Mouse (Mus musculus): Measurements from ENCODE around the gene Actn4. TPM values are rescaled to one million over a fixed set of nuclear protein-coding genes. Genes with fewer than 3 reads are reported as not detected.
A peak's percentile ranks its signal among the peaks of the same experiment; 100 is the strongest.

Actn4 gene
- total RNA-seq, 2 experiments from 2014 or later, result 29.6 to 46.1 TPM

DNA sequence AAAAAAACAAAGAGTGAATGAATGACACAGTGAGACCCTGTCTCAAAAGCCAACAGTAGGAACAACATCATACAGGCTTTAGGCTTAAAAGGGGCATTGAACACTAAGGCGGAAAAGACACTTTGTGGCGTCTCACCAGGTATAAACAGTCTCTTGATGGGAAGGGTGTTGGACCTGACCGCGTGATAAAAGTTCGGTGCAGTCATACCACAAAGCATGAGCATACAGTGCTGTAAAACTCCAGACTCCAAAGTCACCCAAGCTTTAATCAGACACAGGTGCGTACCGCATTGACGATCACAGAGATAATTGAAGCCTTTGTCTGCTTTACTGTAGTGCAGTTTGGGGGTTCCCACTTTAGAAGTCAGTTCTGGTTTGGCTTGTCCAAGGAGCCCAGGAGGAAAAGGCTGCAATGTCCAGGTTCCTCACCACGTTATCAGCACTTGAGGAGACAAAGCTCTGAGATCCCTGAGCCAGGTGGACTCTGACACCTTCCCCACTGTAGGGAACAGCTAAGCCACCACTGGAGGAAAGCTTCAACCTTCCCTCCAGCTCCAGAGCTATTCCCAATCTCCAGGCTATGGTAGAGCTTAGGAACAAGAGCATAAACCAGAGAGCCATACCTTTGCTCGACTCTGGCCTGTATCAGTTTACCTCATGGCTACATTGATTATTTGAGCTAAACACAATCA lies 11.6 kb downstream of the Actn4 start:
- no peak for DNase-seq (ENCODE audit: low spot score)

DNA sequence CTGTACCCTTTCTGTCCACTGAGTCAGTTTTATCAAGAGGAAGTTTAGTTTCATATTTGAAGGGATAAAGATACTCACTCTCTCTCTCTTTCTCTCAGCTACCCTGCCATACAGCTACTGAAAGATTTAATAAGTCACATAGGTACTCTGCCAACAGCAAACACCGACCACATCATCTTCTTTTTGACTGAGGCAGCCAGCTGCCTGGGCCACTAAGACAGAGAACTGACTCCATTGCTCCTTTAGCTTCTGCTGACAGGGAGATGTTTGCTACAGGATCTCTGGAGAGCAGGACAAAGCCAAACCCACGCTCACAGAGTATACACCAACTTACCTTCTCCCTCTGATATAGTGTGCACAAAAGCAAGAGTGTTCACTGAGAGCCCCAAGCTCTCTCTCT lies 12.8 kb downstream of the Actn4 start:
- DNase-seq (ENCODE audit: low spot score), result no peak

DNA sequence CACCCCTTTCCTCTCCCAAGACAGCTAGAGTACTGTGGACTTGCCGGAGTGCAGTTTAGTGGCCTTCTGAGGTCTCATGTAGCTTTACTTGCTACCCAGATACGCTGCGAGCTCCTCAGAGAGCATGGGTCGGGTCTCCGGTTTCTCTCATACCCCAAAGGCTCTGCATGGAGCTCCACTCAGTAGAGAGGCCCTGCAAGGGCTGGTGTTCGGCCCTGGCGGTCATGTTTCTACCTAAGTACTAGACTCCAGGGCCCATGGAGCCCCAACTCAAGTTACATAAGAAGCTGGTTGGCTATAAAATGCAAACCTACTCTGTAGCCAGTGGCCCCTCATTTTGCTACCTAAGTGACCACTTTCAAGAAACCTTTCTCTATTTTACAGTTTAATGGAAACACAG lies 13.4 kb downstream of the Actn4 start:
- no peak for DNase-seq (ENCODE audit: low spot score)

DNA sequence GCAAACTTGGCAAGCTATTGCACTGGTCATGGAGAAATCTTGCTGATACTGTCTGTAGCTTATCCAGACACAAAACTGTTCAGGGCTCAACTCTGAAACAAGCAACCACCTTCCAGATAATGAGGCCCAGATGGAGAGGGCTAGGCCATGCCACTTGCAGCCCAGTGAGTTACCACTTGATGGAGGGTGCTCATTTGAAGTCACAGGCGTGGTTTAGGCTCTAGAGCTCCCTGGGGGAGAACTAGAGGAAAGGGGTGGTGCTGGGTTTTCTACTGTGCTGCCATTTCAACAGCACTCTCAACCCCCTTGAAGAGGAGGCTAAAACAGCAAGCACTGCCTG lies 15.9 kb downstream of the Actn4 start:
- no peak for DNase-seq (ENCODE audit: low spot score)

DNA sequence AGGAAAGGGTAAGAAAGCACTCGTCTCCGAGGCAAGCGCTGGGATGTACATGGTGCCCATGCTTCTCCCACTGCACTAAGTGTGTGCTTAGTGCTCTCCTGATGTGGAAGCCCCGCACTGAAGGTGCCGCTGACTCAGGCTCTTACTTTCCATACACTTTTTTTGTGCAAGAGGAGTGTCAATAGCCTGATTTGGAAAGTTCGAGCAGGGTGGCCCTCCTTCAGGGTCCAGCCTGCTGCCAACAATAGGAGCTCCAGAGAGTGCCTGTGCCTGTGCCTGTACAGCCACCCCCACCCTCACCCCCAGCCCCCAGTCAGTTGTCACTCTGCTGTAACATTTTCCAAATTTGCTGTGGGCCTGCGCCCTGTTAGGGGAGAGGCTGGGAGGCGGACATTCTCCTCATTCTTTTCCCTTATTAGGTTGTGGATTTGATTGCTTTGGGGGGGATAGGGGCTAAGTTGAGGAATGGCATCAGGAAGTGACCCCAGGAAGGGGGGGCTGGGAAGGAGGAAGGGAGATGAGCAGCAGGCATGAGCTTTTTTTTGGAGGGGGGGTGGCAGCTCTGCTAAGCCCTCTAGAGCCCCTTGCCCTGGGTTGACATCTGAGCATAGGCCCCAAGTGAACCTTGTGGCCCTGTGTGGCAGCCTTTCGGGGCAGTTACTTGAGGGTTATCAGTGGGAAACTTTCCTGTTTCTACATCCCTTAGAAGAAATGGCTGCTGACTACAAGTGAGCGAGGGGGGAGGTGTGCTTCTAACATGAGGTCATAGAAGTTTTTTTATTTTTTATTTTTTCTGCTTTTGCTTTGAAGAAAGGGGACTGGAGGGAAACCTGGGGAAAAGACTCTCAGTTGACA lies 16.5 kb downstream of the Actn4 start:
- DNase-seq (ENCODE audit: low spot score), result no peak

DNA sequence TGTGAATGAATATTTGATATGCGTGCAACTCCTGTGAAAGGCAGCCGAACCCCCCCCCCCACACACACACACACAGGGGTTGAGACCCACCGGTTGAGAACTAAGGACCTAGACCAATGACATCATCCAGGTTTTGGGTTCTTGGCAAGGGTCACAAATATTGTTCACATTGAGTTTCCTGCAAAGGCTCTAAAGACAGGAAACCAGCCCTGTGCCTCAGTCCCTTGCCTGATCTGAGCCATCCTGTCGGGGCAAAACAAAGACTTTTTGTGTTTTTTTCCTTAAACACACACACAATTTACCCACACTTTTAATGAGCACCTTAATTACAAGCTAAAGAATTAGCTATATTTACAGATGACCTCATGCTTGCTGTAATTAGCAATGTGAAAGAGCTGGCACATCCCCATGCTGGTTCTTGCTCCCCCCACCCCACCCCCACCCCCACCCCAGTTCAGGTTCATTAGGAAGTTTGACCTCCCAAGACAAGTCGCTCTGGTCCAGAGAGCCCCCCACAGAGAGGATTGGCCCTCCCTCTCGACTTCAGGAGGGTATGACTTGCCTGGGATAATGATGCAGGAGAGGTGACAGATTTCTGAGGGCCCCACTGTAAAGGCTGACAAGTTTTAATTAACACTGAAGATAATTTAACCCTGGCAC lies 17.3 kb downstream of the Actn4 start:
- DNase-seq (ENCODE audit: low spot score), result no peak

DNA sequence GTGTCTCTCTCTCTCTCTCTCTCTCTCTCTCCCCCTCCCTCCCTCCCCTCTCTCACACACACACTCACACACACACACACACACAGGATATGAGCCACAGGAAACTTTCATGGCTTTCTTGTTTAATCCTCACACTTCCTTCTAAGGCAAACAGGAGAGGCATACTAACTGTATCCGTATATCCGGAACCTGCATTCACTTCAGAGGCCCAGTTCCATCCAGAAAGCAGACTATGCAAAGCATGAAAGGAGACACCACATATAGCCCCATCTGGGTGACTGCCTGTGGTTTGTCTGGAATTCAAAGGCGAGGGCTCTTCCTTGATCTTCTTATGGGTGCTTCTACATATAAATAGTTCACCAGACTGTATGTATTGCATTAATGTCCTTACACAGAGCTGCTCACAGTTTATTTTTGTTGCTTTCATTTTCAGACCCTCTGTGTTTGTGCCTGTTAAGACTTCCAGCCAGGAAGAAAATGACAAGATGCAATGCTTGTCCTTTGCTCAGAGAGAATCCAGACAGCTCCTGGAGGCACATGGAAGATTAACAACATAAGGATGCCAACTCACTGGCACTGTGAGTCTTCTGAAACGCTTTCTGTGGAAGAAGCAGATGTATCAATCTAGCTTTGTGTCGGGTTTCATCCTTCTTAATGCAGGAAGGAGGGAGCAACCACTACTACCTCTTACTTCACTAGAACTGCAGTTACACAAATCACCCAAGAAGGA lies 18.5 kb downstream of the Actn4 start:
- DNase-seq (ENCODE audit: low spot score), result no peak

DNA sequence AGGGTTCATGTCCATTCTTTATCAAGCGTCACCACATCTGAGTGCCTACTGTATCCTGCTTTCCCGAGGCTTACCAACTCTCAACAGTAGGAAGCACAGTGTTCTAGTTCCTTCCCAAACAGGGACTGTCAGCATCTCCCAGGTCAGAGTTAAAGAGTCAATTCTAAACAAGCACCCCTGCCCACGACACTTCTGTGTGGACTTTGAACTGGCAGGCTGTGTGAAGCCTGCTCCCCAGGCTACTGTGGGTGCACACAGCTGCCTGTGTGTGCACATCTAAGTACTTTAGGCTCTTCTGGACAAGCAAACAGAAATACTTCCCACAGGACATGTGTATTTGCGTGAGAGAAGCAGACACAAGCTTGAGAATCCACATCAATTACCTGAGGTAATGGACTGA lies 20.6 kb downstream of the Actn4 start:
- DNase-seq (ENCODE audit: low spot score), result no peak

DNA sequence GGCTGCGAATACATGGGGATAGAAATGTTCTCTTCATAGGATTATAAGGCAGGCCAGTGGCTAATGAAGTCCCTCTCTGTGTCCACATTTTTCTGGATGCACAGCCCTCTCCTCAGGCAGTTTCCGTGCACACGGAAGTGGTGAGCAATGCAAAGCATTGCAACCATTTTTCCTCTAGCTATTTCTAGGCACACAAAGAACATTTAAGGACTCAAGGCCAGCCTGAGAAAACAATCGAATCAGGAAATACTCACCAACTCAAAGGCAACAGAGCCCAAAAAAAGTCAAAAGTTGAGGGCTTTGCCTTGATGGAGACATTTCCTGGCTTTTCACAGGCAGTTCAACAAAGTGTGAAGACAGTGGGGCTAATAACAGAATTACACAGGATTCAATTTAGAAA lies 21.0 kb downstream of the Actn4 start:
- DNase-seq (ENCODE audit: low spot score), result no peak

DNA sequence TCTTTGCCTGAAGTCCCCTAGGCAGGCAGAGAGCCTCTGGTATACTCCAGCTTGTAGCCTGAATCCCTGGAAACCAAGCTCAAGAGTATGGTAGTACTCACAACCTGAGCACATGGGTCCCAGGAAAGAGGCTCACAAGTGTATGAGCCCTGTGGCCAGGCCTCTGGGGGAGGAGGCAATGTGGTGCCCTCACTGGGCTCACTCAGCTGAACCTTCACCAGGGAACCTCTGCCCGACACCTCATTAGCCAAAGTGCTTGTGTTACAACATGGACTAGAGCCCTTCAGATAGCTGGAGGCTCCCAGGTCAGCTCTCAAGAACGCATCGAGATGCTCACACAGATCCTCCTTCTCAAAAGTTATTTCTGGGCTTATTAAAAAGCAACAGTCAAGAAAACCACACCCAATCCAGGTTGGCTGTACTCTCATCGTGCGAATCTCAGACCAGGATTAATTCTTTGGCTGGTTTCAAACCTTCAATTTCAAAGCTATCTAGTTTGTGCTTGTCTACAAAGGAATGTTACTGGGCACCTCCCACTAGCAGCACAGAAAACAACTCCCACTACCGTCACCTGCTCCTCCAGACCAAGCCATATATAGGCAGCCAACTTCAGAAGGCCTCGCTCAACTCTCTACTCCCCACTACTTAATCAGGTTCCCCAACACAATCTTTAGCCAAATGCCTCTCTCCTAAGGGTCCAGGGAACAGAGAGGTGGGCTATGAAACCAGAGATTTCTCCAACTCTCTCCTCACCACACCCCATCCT lies 22.5 kb downstream of the Actn4 start:
- no peak for DNase-seq (ENCODE audit: low spot score)

DNA sequence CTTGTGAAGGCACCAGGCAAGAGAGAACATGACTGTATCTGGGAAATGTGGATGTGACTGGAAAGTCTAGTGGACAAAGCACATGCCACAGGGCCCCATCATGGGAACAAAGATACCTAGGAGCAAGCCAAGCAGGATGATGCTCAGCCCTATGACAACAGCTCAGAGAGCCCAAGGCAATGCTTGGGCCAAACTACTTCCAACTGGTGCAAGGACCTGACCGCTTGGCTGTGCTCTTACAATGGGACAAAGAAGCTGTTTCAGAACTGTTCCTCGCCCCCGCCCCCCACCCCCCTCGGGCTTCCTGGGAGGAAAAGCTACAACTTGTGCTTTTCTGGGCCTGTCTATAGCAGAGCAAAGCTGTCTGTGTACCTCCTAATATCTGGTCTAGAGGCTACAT lies 23.5 kb downstream of the Actn4 start:
- DNase-seq (ENCODE audit: low spot score), result no peak

DNA sequence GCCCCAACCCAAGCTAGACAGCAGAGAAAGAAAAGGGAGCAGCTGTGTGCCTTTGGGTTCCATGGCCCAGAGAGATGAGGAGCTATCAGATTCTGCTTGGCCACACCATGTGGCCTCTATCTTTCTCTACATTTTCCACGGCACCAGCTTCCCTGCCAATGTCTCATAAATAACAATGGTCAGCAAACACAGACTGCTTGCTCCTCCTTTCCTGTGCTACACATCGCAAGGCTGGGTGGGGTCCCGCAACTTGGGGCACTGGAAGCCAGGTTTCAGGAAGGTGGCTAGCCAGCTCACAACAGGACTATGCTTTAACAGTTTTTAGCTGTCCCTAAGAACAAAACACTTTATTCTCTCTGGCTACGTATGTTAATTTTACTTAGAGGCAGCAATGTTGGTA lies 25.4 kb downstream of the Actn4 start:
- no peak for DNase-seq (ENCODE audit: low spot score)

DNA sequence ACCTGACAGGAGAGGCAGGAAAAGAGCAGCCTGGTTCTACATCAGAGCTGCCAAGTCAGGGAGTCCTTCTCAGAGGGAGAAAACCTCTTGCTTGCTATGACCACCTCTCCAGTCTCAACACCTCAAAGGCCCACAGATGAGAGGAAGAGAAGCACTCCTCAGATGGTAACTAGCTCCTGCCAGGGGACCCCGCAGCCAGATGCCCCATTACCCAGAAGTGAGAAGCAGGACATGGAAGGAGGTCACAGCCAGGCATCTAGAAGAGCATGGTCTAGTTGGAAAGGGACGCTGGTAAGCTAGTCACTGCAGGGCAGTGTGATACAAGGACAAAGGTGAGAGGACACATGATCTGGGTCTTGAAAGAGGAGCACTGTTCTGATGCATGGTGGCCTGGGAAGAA lies 28.3 kb downstream of the Actn4 start:
- no peak for DNase-seq (ENCODE audit: low spot score)

DNA sequence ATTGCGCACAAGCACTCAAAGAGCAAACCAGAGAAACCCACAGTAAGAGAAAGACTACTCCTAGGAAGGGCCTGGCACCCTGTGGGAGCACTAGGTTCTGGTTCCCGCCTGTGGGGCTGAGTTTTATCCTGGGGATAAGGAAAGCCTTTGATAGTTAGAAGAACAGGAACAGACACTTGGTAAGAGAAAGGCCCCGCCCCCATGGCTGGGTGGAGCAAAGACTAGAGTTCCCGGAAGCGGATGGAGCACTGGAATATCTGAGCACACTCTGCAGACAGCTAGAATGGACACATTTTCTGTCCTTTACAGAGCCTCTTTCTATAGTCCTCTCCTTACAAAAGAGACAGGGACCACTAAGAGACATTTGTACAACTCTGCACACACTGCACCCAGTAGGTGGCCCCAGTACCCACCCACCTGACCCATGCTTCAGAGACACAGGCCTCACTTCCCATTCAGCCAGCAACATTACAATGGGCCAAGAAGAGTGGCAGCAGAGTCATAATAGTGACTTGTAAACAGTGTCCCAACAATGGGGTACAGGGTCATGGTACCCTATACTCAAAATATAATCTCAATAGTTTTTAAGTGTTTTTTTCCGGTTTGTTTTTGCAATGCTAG lies 29.6 kb downstream of the Actn4 start:
- no peak for DNase-seq (ENCODE audit: low spot score)

DNA sequence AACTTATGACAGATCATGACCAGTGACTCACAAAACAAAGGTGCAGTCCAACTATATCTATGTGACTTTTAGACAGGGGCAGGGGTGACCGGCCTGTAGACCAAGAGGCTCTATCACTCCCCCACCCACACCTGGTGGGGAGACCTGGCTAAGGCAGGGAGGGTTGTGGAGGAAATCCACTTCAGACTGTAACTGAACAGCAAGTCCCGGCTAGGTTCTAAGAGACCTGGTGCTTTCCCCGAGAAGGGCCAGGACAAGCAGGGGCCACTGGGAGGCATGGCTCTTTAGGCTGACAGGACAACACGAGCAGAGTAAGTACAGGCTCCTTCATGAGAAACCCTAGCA lies 30.5 kb downstream of the Actn4 start:
- DNase-seq (ENCODE audit: low spot score), result no peak

DNA sequence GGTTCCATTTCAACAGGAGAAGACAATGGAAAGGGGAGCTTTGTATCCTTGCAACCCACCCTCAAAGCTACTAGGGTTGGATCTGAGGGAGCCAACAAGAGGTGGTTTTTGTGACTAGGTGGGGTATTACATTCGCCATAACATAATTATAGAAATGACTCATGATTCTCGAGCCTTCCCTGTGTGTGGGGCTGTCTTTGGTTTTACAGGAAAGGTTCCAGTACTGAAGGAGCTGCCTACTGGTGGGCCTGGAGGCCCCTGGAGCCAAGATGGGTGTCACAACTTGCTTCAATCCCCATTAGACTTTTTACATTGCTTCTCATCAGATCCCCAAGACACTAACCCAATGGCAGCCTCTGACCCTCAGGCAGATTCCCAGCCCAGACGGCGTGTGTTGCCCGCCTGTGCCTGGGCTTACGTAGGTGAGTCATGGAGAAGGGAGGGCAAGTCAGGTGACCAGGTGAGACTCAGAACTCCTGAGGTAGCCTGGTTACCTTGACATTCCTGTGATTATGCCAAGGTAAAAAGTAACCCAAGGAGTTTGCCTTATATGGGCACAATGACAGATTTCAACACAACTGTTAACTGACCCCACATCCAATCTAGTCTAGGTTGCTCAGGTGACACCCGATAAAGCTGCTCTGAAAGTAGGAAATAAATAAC lies 31.0 kb downstream of the Actn4 start:
- no peak for DNase-seq (ENCODE audit: low spot score)

DNA sequence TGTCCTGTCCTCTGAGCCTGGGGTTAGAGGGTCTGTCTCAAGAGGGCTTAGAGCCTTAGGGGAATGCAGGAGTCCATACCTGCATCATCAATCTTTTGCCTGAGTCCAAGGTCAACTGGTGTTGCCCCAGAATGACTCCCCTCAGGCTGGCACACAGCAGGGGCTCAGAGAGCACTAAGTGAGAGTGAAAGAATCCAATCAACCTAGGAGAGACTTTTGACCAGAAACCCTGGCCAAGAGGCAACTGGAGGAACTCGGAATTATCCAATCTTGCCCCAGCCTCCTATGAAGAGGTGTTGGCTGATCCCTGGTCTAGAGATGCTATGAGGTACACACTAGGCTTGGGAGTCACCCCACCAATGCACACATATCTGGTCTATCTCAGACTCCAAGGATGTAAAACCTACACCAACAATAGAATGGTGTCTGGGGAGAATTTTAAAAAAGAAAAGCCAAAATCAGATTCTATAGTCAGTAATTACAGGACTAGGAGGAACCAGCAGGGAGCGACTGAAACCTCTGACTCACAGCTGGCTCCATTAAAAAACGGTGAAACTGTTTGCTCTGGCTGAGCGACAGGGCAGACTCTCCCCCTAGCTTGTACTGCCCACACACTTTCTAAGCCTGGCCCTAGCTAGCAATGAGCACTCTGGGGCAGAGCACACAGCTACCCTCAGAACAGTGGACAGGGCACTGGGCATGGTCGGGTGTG lies 31.7 kb downstream of the Actn4 start:
- DNase-seq (ENCODE audit: low spot score), result no peak

DNA sequence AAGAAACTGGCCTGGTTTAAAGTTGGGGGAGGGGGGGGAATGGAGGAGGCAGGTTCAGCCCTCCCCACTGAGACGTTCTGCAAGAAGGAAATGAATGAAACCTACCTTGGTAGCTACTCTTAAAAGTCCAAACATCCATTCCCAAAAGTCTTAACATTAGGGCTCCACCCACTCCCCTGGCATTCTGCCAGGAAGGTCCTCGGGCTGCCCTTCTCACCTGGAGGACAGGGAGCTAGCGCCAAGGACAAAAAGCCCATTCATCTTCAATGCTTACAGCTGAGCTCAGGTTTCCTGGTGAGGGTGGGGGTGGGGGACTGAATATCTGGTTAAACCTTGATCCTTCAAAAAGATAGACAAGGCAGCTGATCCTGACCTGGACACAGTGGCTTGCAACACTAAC lies 32.8 kb downstream of the Actn4 start:
- no peak for DNase-seq (ENCODE audit: low spot score)

DNA sequence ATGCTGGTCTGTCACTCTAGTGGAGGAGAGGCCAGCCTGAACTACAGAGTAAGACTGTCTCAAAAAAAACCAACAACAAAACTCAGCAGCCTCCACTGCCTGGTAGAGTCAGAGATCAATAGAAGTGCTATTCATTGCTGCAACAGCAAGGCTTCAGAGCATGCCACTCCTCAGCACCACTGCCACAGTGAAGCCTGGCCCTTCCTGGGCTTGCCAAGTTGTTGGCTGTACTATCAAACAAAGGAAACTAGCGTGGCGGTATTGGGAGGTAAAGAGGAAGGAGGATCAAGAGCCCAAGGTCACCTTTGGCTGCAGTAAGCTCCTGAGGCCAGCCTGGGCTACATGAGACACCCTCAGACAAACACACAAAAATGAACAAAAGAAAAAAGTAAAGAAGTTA lies 36.0 kb downstream of the Actn4 start:
- no peak for DNase-seq (ENCODE audit: low spot score)

DNA sequence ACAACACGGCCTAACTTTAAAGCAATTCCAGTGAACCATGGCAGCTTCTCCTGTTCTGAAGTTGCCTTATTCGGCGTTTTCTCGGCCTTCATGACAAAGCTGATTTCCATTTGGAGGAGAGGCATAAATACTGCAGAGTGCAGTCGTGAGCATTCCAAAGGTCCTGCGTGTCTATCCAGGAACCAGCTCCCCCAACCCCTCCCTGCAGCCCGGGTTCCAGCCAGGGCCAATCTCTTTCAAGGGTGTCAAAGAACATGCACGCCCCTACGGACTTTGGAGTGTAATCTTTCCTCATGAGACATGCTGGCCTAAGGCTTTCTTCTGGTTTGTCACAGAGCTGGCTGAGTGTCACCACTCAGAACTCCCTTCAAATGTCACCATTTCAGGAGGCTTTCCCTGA lies 36.8 kb downstream of the Actn4 start:
- peak; percentile 86 for DNase-seq (ENCODE audit: low spot score)

Data from gastrocnemius, adult 18-20 months (tissue).